In genomic region chr7:99799118-99799517, GRCm38 (mm10) we compare ENCODE assay signal across 29 mouse cellular contexts. TPM values are rescaled to one million over a fixed set of nuclear protein-coding genes. Genes with fewer than 3 reads are reported as not detected.
DNase-seq lines count a peak whose midpoint lies in the region; ATAC-seq and TF ChIP-seq lines count a peak whose summit lies in the region.
"Had no signal": no experiment of that assay in that cellular context is flagged by ENCODE, and none has a peak within 500 bp of the region (broad histone marks: within the 10 kb centered on the region; RNA-seq: fewer than 3 reads in every experiment).

No protein-coding gene starts in this region.

- peaks cover 11% of the 10 kb centered on the region for H3K27me3 ChIP-seq in liver, embryonic 11.5 days (replicated peaks; ENCODE audit: control insufficient read depth, insufficient read depth, low read length)
- H3K27me3 ChIP-seq in liver, embryonic 14.5 days (ENCODE audit: control insufficient read depth, insufficient read depth, low read length) = no peaks in the 10 kb centered on the region
- H3K27me3 ChIP-seq: CH12.LX had no signal

- H3K27ac ChIP-seq in liver, embryonic 11.5 days (ENCODE audit: low read depth, low read length) = no peak overlapping the region
- peak overlapping the region; percentile 44 for H3K27ac ChIP-seq in liver, embryonic 14.5 days
- H3K27ac ChIP-seq: embryonic facial prominence, embryonic 15.5 days; forebrain, embryonic 12.5 days; heart, embryonic 10.5 days; heart, embryonic 15.5 days; hindbrain, embryonic 13.5 days; hindbrain, postnatal 0 days had no signal

- TF ChIP-seq CTCF in liver, embryonic 14.5 days (IDR thresholded peaks at IDR 0.05; ENCODE audit: low read depth) = no peak
- TF ChIP-seq CTCF in lung, adult 2 months (IDR thresholded peaks at IDR 0.05; ENCODE audit: insufficient read depth, low read length) = no peak

- H3K9ac ChIP-seq in liver, embryonic 11.5 days (ENCODE audit: low read depth, low read length) = no peak overlapping the region
- peak overlapping the region; percentile 48 for H3K9ac ChIP-seq in liver, embryonic 14.5 days (replicated peaks)
- H3K9ac ChIP-seq: embryonic facial prominence, embryonic 15.5 days; forebrain, embryonic 12.5 days; forebrain, postnatal 0 days; heart, embryonic 15.5 days; hindbrain, embryonic 13.5 days had no signal

- no peak for TF ChIP-seq POLR2A in lung, adult 2 months (IDR thresholded peaks at IDR 0.05; ENCODE audit: borderline replicate concordance, extremely low read depth, low read depth, low read length)

- DNase-seq in liver = peak; percentile 45
- no peak for DNase-seq in liver, embryonic 11.5 days (ENCODE audit: low spot score)
- DNase-seq in liver, embryonic 14.5 days (ENCODE audit: low read depth in 3 of 3, low spot score in 3 of 3) = peak; percentile 39 to 51 (median 41)
- DNase-seq in lung, adult 2 months = no peak
- DNase-seq in right cerebral cortex, adult 2 months (ENCODE audit: low spot score in 2 of 2) = no peak
- DNase-seq: adrenal gland, postnatal 10 days; cerebellum, adult 11 months; cerebellum, adult 8-10 months; cerebellum, postnatal 14 days; embryo, embryonic 11 days; forebrain, postnatal 0 days; gastrocnemius, postnatal 14 days; heart, postnatal 14 days had no signal

- H3K9me3 ChIP-seq in liver, embryonic 11.5 days (ENCODE audit: control insufficient read depth, low read length) = 0 out of 2 replicates have a peak, but pooled peaks cover 3% of the 10 kb centered on the region
- no peaks in the 10 kb centered on the region for H3K9me3 ChIP-seq in liver, embryonic 14.5 days (ENCODE audit: control insufficient read depth, low read length)
- H3K9me3 ChIP-seq: embryonic facial prominence, embryonic 15.5 days; forebrain, embryonic 12.5 days; heart, embryonic 10.5 days; heart, embryonic 15.5 days; hindbrain, embryonic 13.5 days had no signal

- TF ChIP-seq EP300 in liver, embryonic 14.5 days (IDR thresholded peaks at IDR 0.05; ENCODE audit: low read depth) = peak; percentile 45

- H3K4me1 ChIP-seq in liver, embryonic 11.5 days (replicated peaks; ENCODE audit: control insufficient read depth, insufficient read depth, low read length) = peaks cover 6% of the 10 kb centered on the region
- peaks cover 28 to 33% of the 10 kb centered on the region in 2 experiments for H3K4me1 ChIP-seq in liver, embryonic 14.5 days (replicated peaks; ENCODE audit: control insufficient read depth in 2 of 2, insufficient read depth in 2 of 2, low read length in 1 of 2)
- H3K4me1 ChIP-seq in lung, adult 2 months (ENCODE audit: control insufficient read depth, insufficient read depth, low read length) = no peaks in the 10 kb centered on the region

- H3K4me2 ChIP-seq in liver, embryonic 11.5 days = no peak overlapping the region
- H3K4me2 ChIP-seq in liver, embryonic 14.5 days (ENCODE audit: low read depth) = peak overlapping the region; percentile 41
- H3K4me2 ChIP-seq: embryonic facial prominence, embryonic 15.5 days; forebrain, embryonic 12.5 days; heart, embryonic 15.5 days; hindbrain, embryonic 13.5 days had no signal

- ATAC-seq in liver, embryonic 11.5 days (replicated peaks; ENCODE audit: low FRiP score) = no peak
- ATAC-seq in erythroid progenitor cell, adult 5-6 weeks (replicated peaks; ENCODE audit: low FRiP score, poor library complexity, severe bottlenecking) = peak; percentile 69
- ATAC-seq in liver, embryonic 14.5 days (ENCODE audit: insufficient read depth) = peak; percentile 46
- peak; percentile 41; the same call in 1 of the 2 replicates for ATAC-seq in megakaryocyte-erythroid progenitor cell, adult 5-6 weeks (replicated peaks; ENCODE audit: low FRiP score, low TSS enrichment, poor library complexity, severe bottlenecking)
- ATAC-seq: forebrain, postnatal 0 days; hindbrain, postnatal 0 days had no signal

- H3K36me3 ChIP-seq in liver, embryonic 11.5 days (ENCODE audit: control insufficient read depth, insufficient read depth, low read length) = no peaks in the 10 kb centered on the region
- H3K36me3 ChIP-seq in liver, embryonic 14.5 days (replicated peaks; ENCODE audit: control insufficient read depth, insufficient read depth, low read depth) = no peaks in the 10 kb centered on the region
- H3K36me3 ChIP-seq: embryonic facial prominence, embryonic 15.5 days; forebrain, embryonic 12.5 days; heart, embryonic 10.5 days; heart, embryonic 15.5 days; hindbrain, embryonic 13.5 days had no signal

- no peak overlapping the region for H3K4me3 ChIP-seq in liver, embryonic 11.5 days (ENCODE audit: low read depth, low read length)
- no peak overlapping the region for H3K4me3 ChIP-seq in liver, embryonic 14.5 days (ENCODE audit: insufficient read depth in 1 of 2, low read depth in 2 of 2, low read length in 2 of 2)
- H3K4me3 ChIP-seq in lung, adult 2 months (replicated peaks; ENCODE audit: extremely low read depth, low read depth, low read length) = no peak overlapping the region
- H3K4me3 ChIP-seq: embryonic facial prominence, embryonic 15.5 days; forebrain, embryonic 12.5 days; heart, embryonic 10.5 days; heart, embryonic 15.5 days; hindbrain, embryonic 13.5 days had no signal

- 58% methylated on average over 7 of the region's 7 CpGs for WGBS in liver, embryonic 11.5 days
- WGBS in liver, embryonic 14.5 days (ENCODE audit: insufficient replicate concordance) = 38% methylated on average over 7 of the region's 7 CpGs
- 69% methylated on average over 7 of the region's 7 CpGs for WGBS in lung, adult 2 months

RNA-seq across cellular contexts. Expression of gene Neu3, which starts 29.1 kb away (rescaled TPM):
- polyA plus RNA-seq in liver, embryonic 11.5 days (2014; fragmentation: Nextera tagmentation; extraction: Ambion mirVana) = 5.4 and 5.9 TPM in 2 replicates
- total RNA-seq in erythroid progenitor cell, adult 5-6 weeks (2015; ENCODE audit: low replicate concordance) = 17.3 and 21.0 TPM in 2 replicates
- total RNA-seq in erythroid progenitor cell, adult 5-6 weeks (2017; ENCODE audit: low replicate concordance) = 22.8 and 23.1 TPM in 2 replicates
- 3.5 and 4.1 TPM in 2 replicates for polyA plus RNA-seq in liver, embryonic 14.5 days (2012; rRNA removed)
- polyA plus RNA-seq in liver, embryonic 14.5 days (2014; fragmentation: Nextera tagmentation; extraction: Ambion mirVana) = 2.9 and 3.2 TPM in 2 replicates
- 3.9 and 8.1 TPM in 2 replicates for total RNA-seq in megakaryocyte-erythroid progenitor cell, adult 5-6 weeks (2014; fragmentation: Nextera tagmentation)
- 3.9 and 5.8 TPM in 2 replicates for total RNA-seq in megakaryocyte-erythroid progenitor cell, adult 5-6 weeks (2017)
- polyA plus RNA-seq in lung, adult 2 months (2012; rRNA removed) = 3.4 TPM in 2 replicates

RNA-seq across cellular contexts. Expression of gene Olfr521, which starts 35.8 kb away (rescaled TPM):
- not detected in 2 replicates for polyA plus RNA-seq in liver, embryonic 11.5 days (2014; fragmentation: Nextera tagmentation; extraction: Ambion mirVana)
- not detected in 2 replicates for total RNA-seq in erythroid progenitor cell, adult 5-6 weeks (2015; ENCODE audit: low replicate concordance)
- total RNA-seq in erythroid progenitor cell, adult 5-6 weeks (2017; ENCODE audit: low replicate concordance) = not detected in 2 replicates
- not detected in 2 replicates for polyA plus RNA-seq in liver, embryonic 14.5 days (2012; rRNA removed)
- polyA plus RNA-seq in liver, embryonic 14.5 days (2014; fragmentation: Nextera tagmentation; extraction: Ambion mirVana) = not detected in 2 replicates
- total RNA-seq in megakaryocyte-erythroid progenitor cell, adult 5-6 weeks (2014; fragmentation: Nextera tagmentation) = not detected in 2 replicates
- not detected in 2 replicates for total RNA-seq in megakaryocyte-erythroid progenitor cell, adult 5-6 weeks (2017)
- not detected in 2 replicates for polyA plus RNA-seq in lung, adult 2 months (2012; rRNA removed)
- total RNA-seq: adrenal gland, postnatal 10 days; adrenal gland, postnatal 4 days; CH12.LX; common myeloid progenitor, adult 5-6 weeks; forebrain, postnatal 0 days; gastrocnemius, adult 18-20 months; gastrocnemius, postnatal 14 days; heart, postnatal 14 days; hematopoietic stem cell, adult 5-6 weeks; hindbrain, postnatal 0 days had no signal
- polyA plus RNA-seq: brain, embryonic 14.5 days; embryonic facial prominence, embryonic 11.5 days; embryonic facial prominence, embryonic 15.5 days; forebrain, embryonic 12.5 days; forebrain, postnatal 0 days; gonadal fat pad, adult 2 months; heart, embryonic 10.5 days; heart, embryonic 15.5 days; hindbrain, embryonic 13.5 days; hindbrain, postnatal 0 days had no signal

RNA-seq across cellular contexts. Expression of gene Xrra1, which starts 59.8 kb away (rescaled TPM):
- polyA plus RNA-seq in liver, embryonic 11.5 days (2014; fragmentation: Nextera tagmentation; extraction: Ambion mirVana) = 0.10 and 0.17 TPM in 2 replicates
- not detected in 2 replicates for total RNA-seq in erythroid progenitor cell, adult 5-6 weeks (2015; ENCODE audit: low replicate concordance)
- total RNA-seq in erythroid progenitor cell, adult 5-6 weeks (2017; ENCODE audit: low replicate concordance) = 0.90 TPM in 1 of 2 replicates, not detected in the other
- polyA plus RNA-seq in liver, embryonic 14.5 days (2012; rRNA removed) = not detected in 2 replicates
- 0.08 TPM in 1 of 2 replicates, not detected in the other for polyA plus RNA-seq in liver, embryonic 14.5 days (2014; fragmentation: Nextera tagmentation; extraction: Ambion mirVana)
- total RNA-seq in megakaryocyte-erythroid progenitor cell, adult 5-6 weeks (2014; fragmentation: Nextera tagmentation) = 0.07 TPM in 1 of 2 replicates, not detected in the other
- not detected in 2 replicates for total RNA-seq in megakaryocyte-erythroid progenitor cell, adult 5-6 weeks (2017)
- 0.87 and 1.1 TPM in 2 replicates for polyA plus RNA-seq in lung, adult 2 months (2012; rRNA removed)
- total RNA-seq: common myeloid progenitor, adult 5-6 weeks; hematopoietic stem cell, adult 5-6 weeks had no signal

Comparison
In these comparisons a context has a peak if more than half of its experiments do, and no peak if none do; other contexts are left out.
1. DNase-seq: peak in liver (single experiment) and liver, embryonic 14.5 days (3 of 3); none in liver, embryonic 11.5 days (single experiment), lung, adult 2 months (single experiment) and right cerebral cortex, adult 2 months (0 of 2).